Mouse (Mus musculus): Measurements from ENCODE around the gene Gm21921. TPM values are rescaled to one million over a fixed set of nuclear protein-coding genes. Genes with fewer than 3 reads are reported as not detected.
"Not testable (repeated sequence)": the region's sequence is repeated elsewhere in the genome, so short reads cannot be mapped to it uniquely, and the experiment has no call there.

Gene Gm21921
- polyA plus RNA-seq (2015; fragmentation: Nextera tagmentation; extraction: Ambion mirVana): not detected in 2 replicates

- H3K4me2 ChIP-seq (replicated peaks; ENCODE audit: low read depth); H3K4me3 ChIP-seq (ENCODE audit: low read depth, low read length); H3K4me1 ChIP-seq (replicated peaks; ENCODE audit: control insufficient read depth, insufficient read depth, low read length); H3K9me3 ChIP-seq (ENCODE audit: control insufficient read depth); ATAC-seq; H3K9ac ChIP-seq (ENCODE audit: low read depth, low read length); H3K27me3 ChIP-seq (replicated peaks; ENCODE audit: control insufficient read depth, insufficient read depth, low read length); H3K27ac ChIP-seq (ENCODE audit: low read depth, low read length); H3K36me3 ChIP-seq (ENCODE audit: control insufficient read depth, insufficient read depth): not testable (repeated sequence)
- no CpG with 5 or more reads among the region's 2 CpGs for WGBS
These were observed at the start of gene Gm21921 for GRCm38 (mm10) chrY:24796143-24796542. Gene Gm21921 (minus strand): TSS chrY:24796243.
